Mouse (Mus musculus) c-Kit-positive CD71-positive TER-119-negative erythroid progenitor cells, embryonic 14.5 days (primary cell): ENCODE measurements around the gene Fsd1.
A peak's percentile ranks its signal among the peaks of the same experiment; 100 is the strongest.

Experiments
- DNase-seq: peaks from one replicate; pipeline ENCODE4 v3.0.0-alpha.2; 2013; ENCODE audit warnings: low read depth

Gene Fsd1

GRCm38 (mm10) chr17:55963171-55963570, 23.1 kb upstream of the Fsd1 start:
- DNase-seq: no peak

- DNase-seq: no peak
Measured at GRCm38 (mm10) chr17:55964496-55964895, 21.8 kb upstream of the Fsd1 start.

- no peak for DNase-seq
Measured at GRCm38 (mm10) chr17:55964996-55965395, 21.3 kb upstream of the Fsd1 start.

GRCm38 (mm10) chr17:55967186-55967585, 19.1 kb upstream of the Fsd1 start:
- no peak for DNase-seq

- no peak for DNase-seq
Measured at GRCm38 (mm10) chr17:55968210-55968609, 18.1 kb upstream of the Fsd1 start.

GRCm38 (mm10) chr17:55969560-55969959, 16.7 kb upstream of the Fsd1 start:
- DNase-seq: no peak

- no peak for DNase-seq
Measured at GRCm38 (mm10) chr17:55969966-55970891, 16.1 kb upstream of the Fsd1 start, which contains the start of gene Shd. Gene Shd, plus strand, starts transcription at chr17:55970467.

- DNase-seq: no peak
Measured at GRCm38 (mm10) chr17:55971453-55971852, 14.9 kb upstream of the Fsd1 start.

- DNase-seq: no peak
Measured at GRCm38 (mm10) chr17:55976255-55976862, 9.9 kb upstream of the Fsd1 start.

- no peak for DNase-seq
Measured at GRCm38 (mm10) chr17:55977301-55977700, 9.0 kb upstream of the Fsd1 start.

- no peak for DNase-seq
Measured at GRCm38 (mm10) chr17:55990278-55990898, 4.1 kb downstream of the Fsd1 start.

- no peak for DNase-seq
Measured at GRCm38 (mm10) chr17:55996007-55996406, 9.7 kb downstream of the Fsd1 start.

GRCm38 (mm10) chr17:55999794-56000499, 13.6 kb downstream of the Fsd1 start:
- DNase-seq: no peak

GRCm38 (mm10) chr17:56003000-56003399, 16.7 kb downstream of the Fsd1 start:
- no peak for DNase-seq

GRCm38 (mm10) chr17:56005415-56006061, 19.2 kb downstream of the Fsd1 start, which contains the start of the genes Stap2 and Mpnd:
Gene Stap2, minus strand, starts transcription at chr17:56005584.
Gene Mpnd, plus strand, starts transcription at chr17:56005711.
- DNase-seq: peak; percentile 51

GRCm38 (mm10) chr17:56006956-56007355, 20.6 kb downstream of the Fsd1 start:
- no peak for DNase-seq

GRCm38 (mm10) chr17:56007444-56008355, 21.4 kb downstream of the Fsd1 start:
- no peak for DNase-seq

- peak; percentile 94 for DNase-seq
Measured at GRCm38 (mm10) chr17:56008356-56009087, 22.2 kb downstream of the Fsd1 start.

GRCm38 (mm10) chr17:56009088-56009961, 23.0 kb downstream of the Fsd1 start:
- peak; percentile 83 for DNase-seq
